Mouse (Mus musculus): Measurements from ENCODE around the gene Gm11568. TPM values are rescaled to one million over a fixed set of nuclear protein-coding genes. Genes with fewer than 3 reads are reported as not detected.
"Not testable (repeated sequence)": the region's sequence is repeated elsewhere in the genome, so short reads cannot be mapped to it uniquely, and the experiment has no call there.

Gm11568 gene
- not detected for total RNA-seq (2021)
- long read RNA-seq: 0 reads

- DNase-seq (ENCODE audit: low spot score in 2 of 2): no peak
Measured at GRCm38 (mm10) chr11:99857617-99858016, at the start of gene Gm11568. Gene Gm11568 (plus strand): TSS chr11:99857917.

GRCm38 (mm10) chr11:99809792-99810191, 47.9 kb upstream of the Gm11568 start, which contains the start of gene Krtap4-13:
Gene Krtap4-13 (minus strand): TSS chr11:99809892.
- not testable (repeated sequence) for DNase-seq (ENCODE audit: low spot score in 2 of 2)

- not testable (repeated sequence) for DNase-seq (ENCODE audit: low spot score in 2 of 2)
Measured at GRCm38 (mm10) chr11:99815566-99815965, 42.2 kb upstream of the Gm11568 start, which contains the start of gene Gm11564. Gene Gm11564 (minus strand): TSS chr11:99815666.

- no peak for DNase-seq (ENCODE audit: low spot score in 2 of 2)
Measured at GRCm38 (mm10) chr11:99837966-99838365, 19.8 kb upstream of the Gm11568 start, which contains the start of gene 2300003K06Rik. Gene 2300003K06Rik (minus strand): TSS chr11:99838066.

GRCm38 (mm10) chr11:99842185-99842584, 15.5 kb upstream of the Gm11568 start:
- DNase-seq (ENCODE audit: low spot score in 2 of 2): no peak

- DNase-seq (ENCODE audit: low spot score in 2 of 2): no peak
Measured at GRCm38 (mm10) chr11:99846746-99847145, 11.0 kb upstream of the Gm11568 start.

GRCm38 (mm10) chr11:99851508-99851907, 6.2 kb upstream of the Gm11568 start, which contains the start of gene Krtap4-16:
Gene Krtap4-16 (minus strand): TSS chr11:99851608.
- no peak for DNase-seq (ENCODE audit: low spot score in 2 of 2)

- DNase-seq (ENCODE audit: low spot score in 2 of 2): peak; percentile 5 to 18
Measured at GRCm38 (mm10) chr11:99854121-99854520, 3.6 kb upstream of the Gm11568 start.

- DNase-seq (ENCODE audit: low spot score in 2 of 2): no peak
Measured at GRCm38 (mm10) chr11:99858761-99859160, 1.0 kb downstream of the Gm11568 start.

- not testable (repeated sequence) for DNase-seq (ENCODE audit: low spot score in 2 of 2)
Measured at GRCm38 (mm10) chr11:99864176-99864575, 6.5 kb downstream of the Gm11568 start, which contains the start of gene Gm11559. Gene Gm11559 (plus strand): TSS chr11:99864476.

- not testable (repeated sequence) for DNase-seq (ENCODE audit: low spot score in 2 of 2)
Measured at GRCm38 (mm10) chr11:99873089-99873488, 15.4 kb downstream of the Gm11568 start, which contains the start of gene Krtap9-1. Gene Krtap9-1 (plus strand): TSS chr11:99873389.

GRCm38 (mm10) chr11:99878887-99879286, 21.2 kb downstream of the Gm11568 start, which contains the start of gene Gm11567:
Gene Gm11567 (plus strand): TSS chr11:99879187.
- DNase-seq (ENCODE audit: low spot score in 2 of 2): not testable (repeated sequence)

GRCm38 (mm10) chr11:99907620-99908019, 49.9 kb downstream of the Gm11568 start, which contains the start of gene Krtap31-1:
Gene Krtap31-1 (plus strand): TSS chr11:99907920.
- no peak for DNase-seq (ENCODE audit: low spot score in 2 of 2)

Other genes with a start within 250 kb of the Gm11568 start
- not detected for gene Gm11937, start 247.7 kb upstream of the Gm11568 start, total RNA-seq (2021)
- not detected for gene Krtap2-4, start 243.1 kb upstream of the Gm11568 start, total RNA-seq (2021)
- gene Gm11562, start 237.5 kb upstream of the Gm11568 start, total RNA-seq (2021): not detected
- gene Krtap4-1, start 229.7 kb upstream of the Gm11568 start, total RNA-seq (2021): not detected
- not detected for gene Krtap4-2, start 222.8 kb upstream of the Gm11568 start, total RNA-seq (2021)
- not detected for gene Krtap4-7, start 213.8 kb upstream of the Gm11568 start, total RNA-seq (2021)
- not detected for gene Gm11555, start 207.7 kb upstream of the Gm11568 start, total RNA-seq (2021)
- not detected for gene Gm11563, start 199.0 kb upstream of the Gm11568 start, total RNA-seq (2021)
- gene Krtap4-6, start 192.0 kb upstream of the Gm11568 start, total RNA-seq (2021): not detected
- not detected for gene Gm14190, start 167.2 kb upstream of the Gm11568 start, total RNA-seq (2021)
- gene Gm14180, start 123.6 kb upstream of the Gm11568 start, total RNA-seq (2021): not detected
- gene Gm11595, start 85.0 kb upstream of the Gm11568 start, total RNA-seq (2021): not detected
- not detected for gene Krtap4-8, start 77.2 kb upstream of the Gm11568 start, total RNA-seq (2021)
- gene Krtap4-9, start 72.7 kb upstream of the Gm11568 start, total RNA-seq (2021): not detected
- not detected for gene Gm11596, start 64.5 kb upstream of the Gm11568 start, total RNA-seq (2021)
- gene Gm11569, start 59.0 kb upstream of the Gm11568 start, total RNA-seq (2021): not detected
- gene Gm11554, start 53.5 kb upstream of the Gm11568 start, total RNA-seq (2021): not detected
- not detected for gene Krtap4-13, start 48.0 kb upstream of the Gm11568 start, total RNA-seq (2021)
- not detected for gene Gm11564, start 42.3 kb upstream of the Gm11568 start, total RNA-seq (2021)
- gene 2300003K06Rik, start 19.9 kb upstream of the Gm11568 start, total RNA-seq (2021): not detected
- not detected for gene Krtap4-16, start 6.3 kb upstream of the Gm11568 start, total RNA-seq (2021)
- gene Gm11559, start 6.6 kb downstream of the Gm11568 start, total RNA-seq (2021): not detected
- gene Krtap9-1, start 15.5 kb downstream of the Gm11568 start, total RNA-seq (2021): not detected
- not detected for gene Gm11567, start 21.3 kb downstream of the Gm11568 start, total RNA-seq (2021)
- not detected for gene Krtap31-1, start 50.0 kb downstream of the Gm11568 start, total RNA-seq (2021)
- gene Gm11565, start 56.8 kb downstream of the Gm11568 start, total RNA-seq (2021): not detected
- gene Krtap31-2, start 78.4 kb downstream of the Gm11568 start, total RNA-seq (2021): not detected
- gene Krtap9-5, start 90.6 kb downstream of the Gm11568 start, total RNA-seq (2021): not detected
- gene Krtap29-1, start 121.1 kb downstream of the Gm11568 start, total RNA-seq (2021): not detected
- gene Krtap16-1, start 128.7 kb downstream of the Gm11568 start, total RNA-seq (2021): not detected
- gene Krtap17-1, start 136.1 kb downstream of the Gm11568 start, total RNA-seq (2021): not detected
- not detected for gene Krt33a, start 158.3 kb downstream of the Gm11568 start, total RNA-seq (2021)
- gene Krt33b, start 172.0 kb downstream of the Gm11568 start, total RNA-seq (2021): not detected
- gene Krt34, start 183.6 kb downstream of the Gm11568 start, total RNA-seq (2021): not detected
- not detected for gene Krt31, start 192.6 kb downstream of the Gm11568 start, total RNA-seq (2021)
- gene Krt32, start 230.3 kb downstream of the Gm11568 start, total RNA-seq (2021): not detected
- gene Krt35, start 238.3 kb downstream of the Gm11568 start, total RNA-seq (2021): not detected
- gene Krt36, start 247.7 kb downstream of the Gm11568 start, total RNA-seq (2021): not detected

Measured in layer of hippocampus, postnatal 10 days (tissue).